Mouse (Mus musculus) neural tube, embryonic 15.5 days (tissue): ENCODE data around the gene Trmt61a. TPM values are rescaled to one million over a fixed set of nuclear protein-coding genes. Genes with fewer than 3 reads are reported as not detected.

Source experiments
- polyA plus RNA-seq: library from polyadenylated mRNA; unstranded; fragments of >200 nt; fragmentation: Nextera tagmentation; extraction: Ambion mirVana; gene quantifications from 2 replicates; pipeline ENCODE4 v1.2.1, GENCODE M21; 2015

Trmt61a gene
- polyA plus RNA-seq, 1 experiment from 2014 or later, result 10.8 TPM

Other genes with a start within 250 kb of the Trmt61a start
- gene Tnfaip2, start 235.6 kb upstream of the Trmt61a start, polyA plus RNA-seq, result 1.00 and 3.3 TPM in 2 replicates
- 2.9 and 12.0 TPM in 2 replicates for gene Gm266, start 192.3 kb upstream of the Trmt61a start, polyA plus RNA-seq
- 547 and 548 TPM in 2 replicates for gene Eif5, start 140.1 kb upstream of the Trmt61a start, polyA plus RNA-seq
- 44.4 and 47.0 TPM in 2 replicates for gene Mark3, start 103.6 kb upstream of the Trmt61a start, polyA plus RNA-seq
- 1,500 and 1,731 TPM in 2 replicates for gene Ckb, start 5.8 kb upstream of the Trmt61a start, polyA plus RNA-seq
- 61.5 and 65.2 TPM in 2 replicates for gene Bag5, start 35.2 kb downstream of the Trmt61a start, polyA plus RNA-seq
- gene Apopt1, start 35.2 kb downstream of the Trmt61a start, polyA plus RNA-seq, result 58.5 and 58.8 TPM in 2 replicates
- gene Klc1, start 80.7 kb downstream of the Trmt61a start, polyA plus RNA-seq, result 504 and 568 TPM in 2 replicates
- 2.5 and 4.6 TPM in 2 replicates for gene Xrcc3, start 135.8 kb downstream of the Trmt61a start, polyA plus RNA-seq
- gene Zfyve21, start 136.1 kb downstream of the Trmt61a start, polyA plus RNA-seq, result 39.8 and 64.0 TPM in 2 replicates
- gene Ppp1r13b, start 230.0 kb downstream of the Trmt61a start, polyA plus RNA-seq, result 32.1 and 33.5 TPM in 2 replicates